Mouse (Mus musculus): ENCODE measurements around the gene Tnfrsf13c. TPM values are rescaled to one million over a fixed set of nuclear protein-coding genes. Genes with fewer than 3 reads are reported as not detected.
"Not testable (repeated sequence)": the region's sequence is repeated elsewhere in the genome, so short reads cannot be mapped to it uniquely, and the experiment has no call there.

Tnfrsf13c gene
- total RNA-seq (2021): not detected
- long read RNA-seq, experiment 1: 0 reads
- long read RNA-seq, experiment 2: 0 reads

DNA sequence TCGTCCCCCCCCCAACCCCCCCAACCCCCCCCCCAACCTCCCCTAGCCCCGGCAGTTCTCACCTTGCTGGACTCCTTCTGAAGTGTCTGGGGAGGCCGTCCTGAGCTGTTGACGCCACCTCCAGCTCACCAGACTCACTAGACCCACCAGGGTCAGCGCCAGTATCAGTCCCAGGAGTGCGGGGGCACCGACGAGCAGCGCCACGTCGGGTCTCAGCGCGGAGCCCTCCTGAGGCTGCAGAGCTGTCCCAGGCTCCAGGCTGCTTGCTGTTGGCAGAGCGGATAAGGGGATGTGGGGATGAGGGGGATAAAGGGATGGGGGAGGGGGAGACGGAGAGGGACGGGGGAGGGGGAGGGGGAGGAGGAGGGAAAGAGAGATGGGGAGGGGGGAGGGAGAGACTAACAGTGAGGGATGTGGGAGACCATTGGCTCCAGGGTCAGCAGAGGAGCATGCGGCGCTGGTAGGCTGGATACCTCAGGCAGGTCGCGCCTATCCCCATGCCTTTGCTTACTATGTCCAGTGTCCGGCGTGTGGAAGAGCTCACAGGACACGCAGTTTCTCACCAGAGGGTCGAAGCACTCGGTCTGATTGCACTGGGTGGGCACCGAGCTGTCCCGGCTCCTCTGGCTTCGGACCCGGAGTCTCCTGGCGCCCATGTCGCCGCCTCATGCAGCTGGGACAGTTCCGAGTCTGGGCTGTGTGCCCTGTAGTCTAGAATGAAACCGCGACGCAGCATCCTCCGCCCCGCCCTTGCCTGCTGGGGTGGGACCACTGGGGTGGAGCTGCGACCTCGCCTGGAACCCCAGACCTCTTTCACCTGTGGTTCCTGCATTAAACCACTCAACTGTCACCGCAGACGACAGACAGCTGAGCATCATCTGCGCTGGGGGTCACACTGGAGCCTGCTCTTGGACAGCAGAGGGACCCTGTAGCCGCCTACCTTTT lies at the start of gene Tnfrsf13c:
Gene Tnfrsf13c (minus strand): TSS at position 713 of the 945 bp plus-strand sequence.
- DNase-seq (ENCODE audit: low spot score): no peak

DNA sequence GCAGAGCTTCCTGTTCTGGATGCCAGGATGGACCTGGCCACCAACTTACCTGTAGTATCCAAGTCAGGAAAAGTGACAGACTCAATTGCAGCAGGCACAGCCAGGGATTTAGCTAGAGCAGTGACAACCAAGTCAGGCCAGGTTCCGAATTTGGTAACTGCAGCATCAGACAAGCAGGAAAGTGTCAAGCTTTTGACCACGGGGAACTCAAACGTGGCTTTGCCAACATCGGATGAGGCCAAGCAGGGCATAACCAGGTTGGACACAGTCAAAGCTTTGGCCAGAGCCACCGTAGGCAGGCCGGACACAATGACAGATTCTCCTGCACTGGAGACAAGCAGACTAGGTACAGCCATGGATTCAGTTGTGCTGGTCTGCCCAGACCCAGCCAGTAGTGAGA lies 48.1 kb upstream of the Tnfrsf13c start:
- no peak for DNase-seq (ENCODE audit: low spot score)

DNA sequence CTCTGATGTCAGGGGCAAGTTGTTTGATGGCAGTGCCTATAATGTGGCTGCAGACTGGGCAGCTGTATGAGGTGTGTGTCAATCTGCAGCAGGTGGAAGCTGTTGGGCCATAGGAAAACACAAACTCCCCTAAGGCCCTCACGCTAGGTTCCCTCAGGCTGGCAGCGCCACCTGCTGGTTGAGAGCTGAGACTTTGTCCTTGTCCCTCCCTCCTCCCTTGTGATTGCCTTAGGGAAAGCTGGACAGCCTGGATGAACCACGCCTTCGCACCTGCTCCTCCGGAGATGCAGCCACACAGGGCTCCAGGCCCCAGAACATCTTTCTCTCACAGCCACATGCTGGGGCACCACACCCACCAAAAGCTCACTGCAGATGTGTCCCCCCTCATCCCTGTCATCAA lies 47.0 kb upstream of the Tnfrsf13c start:
- DNase-seq (ENCODE audit: low spot score): peak; percentile 37

DNA sequence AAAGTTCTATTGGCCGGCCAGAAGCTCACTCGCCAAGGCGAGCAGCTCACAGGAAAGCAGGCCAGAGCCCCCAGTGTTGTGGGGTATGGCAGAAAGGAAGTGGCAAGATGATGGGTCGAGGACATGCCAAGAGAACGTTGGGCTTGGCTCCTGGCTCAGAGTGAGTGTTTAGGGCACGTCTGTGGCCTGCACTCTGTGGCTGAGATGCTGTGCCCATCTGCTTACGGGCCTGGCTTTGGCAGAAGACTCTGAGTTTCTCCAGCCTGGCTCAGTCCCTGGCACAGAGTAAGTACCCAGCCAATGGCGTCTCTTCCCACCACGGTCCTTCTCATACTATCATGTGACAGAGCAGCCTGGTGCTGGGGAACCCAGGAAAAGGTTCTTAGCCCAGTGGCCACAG lies 44.6 kb upstream of the Tnfrsf13c start:
- no peak for DNase-seq (ENCODE audit: low spot score)

DNA sequence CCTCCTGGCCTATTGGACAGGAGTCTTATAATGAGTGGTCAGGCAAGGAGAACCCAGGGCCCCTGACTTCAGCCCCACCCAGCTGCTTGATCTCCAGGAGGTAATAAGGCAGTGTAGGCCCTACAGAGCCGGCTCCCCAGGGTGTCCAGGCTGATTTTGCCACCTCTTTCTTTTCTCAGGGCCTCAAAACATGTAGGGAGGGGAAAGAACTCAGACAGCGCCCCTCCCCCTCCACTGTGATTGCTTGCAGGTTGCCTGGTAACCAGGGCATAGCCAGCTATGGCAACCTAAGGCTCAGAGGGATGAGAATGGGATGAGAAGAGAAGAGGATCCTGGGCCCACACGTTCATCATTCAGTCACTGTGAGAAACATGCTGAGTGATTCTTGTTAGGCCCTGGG lies 44.0 kb upstream of the Tnfrsf13c start:
- no peak for DNase-seq (ENCODE audit: low spot score)

DNA sequence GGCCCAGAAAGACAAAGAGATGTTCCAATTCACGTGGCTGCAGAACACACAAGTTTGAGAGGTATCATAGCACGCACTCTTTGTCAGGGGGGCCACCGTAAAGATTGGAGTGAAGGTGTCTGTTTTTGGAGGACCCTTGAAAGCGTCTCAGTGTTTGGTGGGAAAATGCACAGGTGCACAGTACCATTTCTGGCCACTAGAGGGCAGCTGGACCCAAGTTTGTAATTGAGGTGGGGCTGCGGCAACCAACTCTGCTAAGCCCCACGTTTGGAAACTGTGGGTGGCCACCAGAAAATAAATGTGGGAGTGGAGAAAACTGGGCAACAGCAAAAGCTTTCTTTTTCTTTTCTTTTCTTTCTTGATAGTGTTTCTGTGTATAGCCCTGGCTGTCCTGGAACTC lies 42.2 kb upstream of the Tnfrsf13c start:
- peak; percentile 58 for DNase-seq (ENCODE audit: low spot score)

GRCm38 (mm10) chr15:82259510-82259909 lies 35.3 kb upstream of the Tnfrsf13c start:
- DNase-seq (ENCODE audit: low spot score): peak; percentile 33

GRCm38 (mm10) chr15:82255944-82256383 lies 31.8 kb upstream of the Tnfrsf13c start:
- no peak for DNase-seq (ENCODE audit: low spot score)

DNA sequence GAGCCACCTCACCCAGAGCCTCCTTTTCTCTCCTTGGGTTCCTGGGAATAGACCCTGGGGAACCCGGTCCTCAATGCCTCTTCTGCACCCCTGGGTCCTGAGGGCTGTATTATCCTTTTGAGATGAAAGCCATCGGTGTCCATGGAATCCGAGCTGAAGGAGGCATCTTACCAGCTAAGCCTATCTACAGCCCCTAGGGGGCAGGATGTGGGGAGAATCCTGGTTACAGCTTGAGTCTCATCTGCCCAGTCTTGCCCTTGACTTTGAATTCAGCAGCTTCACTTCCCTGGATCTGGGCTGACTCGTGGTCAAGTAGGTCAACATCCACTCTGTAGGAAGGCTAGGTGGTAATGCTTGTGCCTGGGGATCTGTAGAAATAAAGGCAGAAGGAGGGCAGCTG lies 31.1 kb upstream of the Tnfrsf13c start:
- no peak for DNase-seq (ENCODE audit: low spot score)

DNA sequence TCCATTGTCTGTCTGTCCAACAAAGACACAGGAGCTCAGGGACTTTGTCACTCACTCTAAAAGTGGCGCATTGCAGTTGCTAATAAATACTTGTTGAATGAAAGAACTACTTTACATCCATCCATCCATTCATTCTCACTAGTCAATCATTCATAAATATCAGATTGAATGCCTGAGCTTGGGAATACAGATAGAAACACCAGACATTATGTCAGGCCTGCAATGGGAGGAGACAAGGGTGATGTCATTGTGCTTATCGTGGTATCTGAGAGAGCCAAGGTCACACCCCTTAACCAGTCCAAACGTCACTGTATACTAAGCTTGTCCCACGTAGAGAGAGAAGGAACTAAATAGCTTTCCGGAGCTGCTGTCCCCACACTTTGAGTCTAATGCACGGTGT lies 27.9 kb upstream of the Tnfrsf13c start, which contains the start of gene 1500009C09Rik:
Gene 1500009C09Rik (plus strand): TSS at position 301 of the 400 bp plus-strand sequence.
- no peak for DNase-seq (ENCODE audit: low spot score)

DNA sequence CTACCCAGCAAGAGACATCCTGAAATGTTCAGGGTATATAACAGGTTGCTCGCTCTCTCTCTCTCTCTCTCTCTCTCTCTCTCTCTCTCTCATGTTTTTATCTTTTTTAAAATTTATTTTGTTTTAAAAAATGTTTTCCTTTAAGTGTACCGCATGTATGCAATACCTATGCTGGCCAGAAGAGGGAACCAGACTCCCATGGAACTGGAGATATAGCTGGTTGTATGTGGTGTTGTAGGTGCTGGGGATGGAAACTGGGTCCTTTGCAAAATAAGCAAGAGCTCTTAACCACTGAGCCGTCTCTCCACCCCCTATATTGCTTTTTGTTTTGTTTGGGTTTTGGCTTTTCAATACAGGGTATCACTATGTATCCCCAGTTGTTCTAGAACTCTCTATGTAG lies 27.4 kb upstream of the Tnfrsf13c start:
- no peak for DNase-seq (ENCODE audit: low spot score)

- DNase-seq (ENCODE audit: low spot score): no peak
Observed at GRCm38 (mm10) chr15:82247131-82247776, 23.1 kb upstream of the Tnfrsf13c start.

- not testable (repeated sequence) for DNase-seq (ENCODE audit: low spot score)
Observed at GRCm38 (mm10) chr15:82244805-82245161, 20.6 kb upstream of the Tnfrsf13c start.

DNA sequence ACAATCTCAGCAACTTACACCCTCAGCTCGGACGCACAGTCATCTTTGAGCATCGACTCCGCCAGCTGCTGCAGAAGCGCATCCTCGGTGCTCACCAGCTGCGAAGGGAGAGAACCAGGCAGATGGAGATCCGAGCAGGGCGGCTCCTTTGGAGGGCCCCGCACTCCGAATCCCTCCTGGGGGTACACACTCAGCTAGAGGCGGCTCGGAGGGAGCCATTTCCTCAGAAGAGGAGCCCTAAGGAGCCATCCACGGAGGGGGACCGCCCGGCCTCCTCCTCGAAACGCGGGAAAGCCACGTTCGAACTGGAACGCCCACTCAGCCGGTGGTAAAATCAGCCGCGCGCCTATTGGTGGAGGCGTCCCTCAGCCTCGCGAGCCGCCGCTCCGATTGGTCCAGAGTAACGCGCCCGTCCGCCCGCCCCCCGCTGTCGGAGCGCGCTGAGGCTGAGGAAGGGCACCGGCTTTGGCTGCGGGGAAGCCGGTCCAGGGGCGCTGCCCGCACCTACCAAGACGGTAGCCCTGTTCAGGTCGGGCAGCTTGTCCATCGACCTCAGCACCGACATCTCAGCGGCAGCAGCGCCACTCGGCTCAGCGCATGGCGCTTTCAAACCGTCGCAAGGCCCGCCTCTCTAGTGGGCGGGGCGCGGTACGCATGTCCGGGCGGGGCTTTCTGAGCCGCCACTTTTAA lies 20.1 kb upstream of the Tnfrsf13c start, which contains the start of gene Cenpm:
Gene Cenpm (minus strand): TSS at position 634 of the 690 bp plus-strand sequence.
- DNase-seq (ENCODE audit: low spot score): peak; percentile 92

GRCm38 (mm10) chr15:82243742-82244114 lies 19.6 kb upstream of the Tnfrsf13c start:
- no peak for DNase-seq (ENCODE audit: low spot score)

GRCm38 (mm10) chr15:82243311-82243710 lies 19.1 kb upstream of the Tnfrsf13c start:
- no peak for DNase-seq (ENCODE audit: low spot score)

DNA sequence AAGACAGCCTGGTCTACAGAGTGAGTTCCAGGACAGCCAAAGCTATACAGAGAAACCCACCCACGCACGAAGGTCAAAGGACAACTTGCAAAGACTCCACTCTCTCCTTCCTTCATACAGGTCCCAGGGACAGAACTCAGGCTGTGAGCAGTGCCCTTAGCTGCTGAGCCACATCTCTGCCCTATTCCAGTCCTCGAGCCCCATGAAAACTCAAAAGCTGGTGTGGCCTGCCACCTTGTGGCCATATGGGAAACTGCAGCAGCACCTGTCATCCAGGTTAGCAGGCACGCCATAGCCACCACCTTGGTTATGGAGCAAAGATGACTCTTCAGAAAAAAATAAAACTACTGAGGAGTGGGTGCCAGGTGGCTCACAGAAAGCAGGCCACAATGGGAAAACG lies 12.4 kb upstream of the Tnfrsf13c start:
- peak; percentile 86 for DNase-seq (ENCODE audit: low spot score)

DNA sequence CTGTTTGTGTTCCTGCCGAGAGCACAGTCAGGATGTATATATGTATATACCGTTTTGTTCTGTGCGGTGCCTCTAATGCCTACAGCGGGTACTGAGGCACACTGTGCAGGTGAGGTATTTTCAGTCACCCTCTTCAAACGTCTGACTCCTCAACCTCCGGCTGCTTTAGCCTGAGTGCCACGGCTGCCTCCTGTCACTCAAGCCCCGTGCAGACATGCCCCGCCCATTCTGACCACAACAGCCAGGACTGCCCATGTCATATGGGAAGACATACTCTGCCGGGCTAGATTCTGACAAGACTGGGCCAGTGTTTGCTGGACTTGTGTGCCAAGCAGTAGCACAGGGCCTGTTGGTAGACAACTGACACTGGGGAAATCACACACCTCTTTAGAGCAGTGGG lies 11.5 kb upstream of the Tnfrsf13c start:
- DNase-seq (ENCODE audit: low spot score): no peak

GRCm38 (mm10) chr15:82232651-82233050 lies 8.5 kb upstream of the Tnfrsf13c start:
- no peak for DNase-seq (ENCODE audit: low spot score)

DNA sequence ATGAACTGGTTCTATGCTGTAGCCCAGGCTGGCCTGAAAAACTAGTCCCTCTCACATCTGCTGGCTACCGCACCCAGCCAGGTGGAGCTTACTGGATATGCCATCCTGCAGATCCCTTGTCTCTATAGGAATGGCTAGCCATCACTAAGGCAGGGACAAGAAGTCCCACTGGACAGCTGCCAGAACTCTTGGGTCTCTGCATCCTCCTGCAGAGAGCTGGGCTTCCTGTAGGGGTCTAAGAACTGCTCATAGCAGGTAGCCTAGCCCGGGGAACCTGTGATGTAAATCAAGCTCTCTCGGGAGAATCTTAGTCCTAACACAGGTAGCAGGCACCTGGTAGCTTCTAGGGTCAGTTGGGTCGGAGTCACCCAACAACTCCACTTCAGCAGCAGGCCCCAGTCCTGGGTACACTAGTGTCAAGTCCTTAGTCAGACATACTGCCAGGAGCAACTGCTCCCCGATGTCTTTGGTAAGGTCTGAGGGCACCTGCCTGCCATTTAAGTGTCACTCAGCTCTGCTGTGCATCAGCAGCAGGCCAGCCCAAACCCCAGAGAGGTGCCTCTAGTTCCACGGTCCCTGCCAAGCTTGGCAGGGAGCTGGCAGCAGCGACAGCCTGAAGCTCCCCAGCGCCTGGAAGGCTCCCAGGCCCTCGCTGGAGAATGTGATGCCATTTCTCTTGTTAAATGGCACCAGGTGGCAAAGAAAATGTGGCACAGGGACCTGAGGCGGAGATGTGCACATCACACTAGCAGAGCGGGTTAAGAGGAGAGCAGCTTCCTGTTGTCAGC lies 7.6 kb upstream of the Tnfrsf13c start:
- DNase-seq (ENCODE audit: low spot score): peak; percentile 27

DNA sequence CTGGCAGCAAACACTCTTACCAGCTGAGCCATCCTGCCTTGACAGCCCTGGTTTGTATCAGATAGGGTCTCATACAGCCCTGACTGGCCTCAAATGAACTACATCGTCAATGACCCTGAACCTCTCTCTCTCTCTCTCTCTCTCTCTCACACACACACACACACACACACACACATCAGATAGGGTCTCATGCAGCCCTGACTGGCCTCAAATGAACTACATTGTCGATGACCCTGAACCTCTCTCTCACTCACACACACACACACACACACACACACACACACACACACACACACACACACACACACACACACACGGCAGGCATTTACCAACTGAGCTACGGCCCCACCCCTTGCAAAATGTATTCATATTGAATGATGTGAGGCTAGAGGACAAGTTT lies 6.9 kb upstream of the Tnfrsf13c start:
- no peak for DNase-seq (ENCODE audit: low spot score)

Measured in gastrocnemius, adult 18-20 months (tissue).